Mouse (Mus musculus) kidney, adult 2 months (tissue): Measurements from ENCODE around the gene Minos1. TPM values are rescaled to one million over a fixed set of nuclear protein-coding genes. Genes with fewer than 3 reads are reported as not detected.

Experiments
- DNase-seq: peaks from one replicate; pipeline ENCODE4 v3.0.0; 2021
- H3K27ac ChIP-seq: fragments of 200-500 bp; 2 replicates; pipeline ENCODE4 v1.5.1; 2012; ENCODE audit warnings: low read depth, low read length, control low read depth, inconsistent platforms; ENCODE audit not compliant: insufficient read depth
- H3K27me3 ChIP-seq: fragments of 200-500 bp; replicated peaks from 2 replicates; pipeline ENCODE4 v1.6.1; 2012; ENCODE audit warnings: mild to moderate bottlenecking, moderate library complexity, low read length, inconsistent platforms; ENCODE audit not compliant: control insufficient read depth, insufficient read depth
- H3K36me3 ChIP-seq: fragments of 200-500 bp; 2 replicates; pipeline ENCODE4 v1.6.1; 2012; ENCODE audit warnings: mild to moderate bottlenecking, moderate library complexity, low read length, inconsistent platforms; ENCODE audit not compliant: control insufficient read depth, insufficient read depth
- H3K4me1 ChIP-seq: fragments of 200-500 bp; 2 replicates; pipeline ENCODE4 v1.6.1; 2011; ENCODE audit warnings: low read length; ENCODE audit not compliant: control insufficient read depth, insufficient read depth
- H3K4me3 ChIP-seq: fragments of 200-500 bp; 2 replicates; pipeline ENCODE4 v1.5.1; 2011; ENCODE audit warnings: mild to moderate bottlenecking, low read depth, low read length, control low read depth; ENCODE audit not compliant: insufficient read depth
- CTCF ChIP-seq: fragments of 200-500 bp; conservative IDR thresholded peaks from 2 replicates; pipeline ENCODE4 v1.5.1; 2011; ENCODE audit warnings: low read depth, mild to moderate bottlenecking, control low read depth, low read length, moderate library complexity, mixed read lengths; ENCODE audit not compliant: insufficient read depth, insufficient read length
- POLR2A ChIP-seq: fragments of 200-500 bp; IDR thresholded peaks from one replicate; pipeline ENCODE4 v1.6.1; 2011; ENCODE audit warnings: low read depth, low read length, control low read depth
- WGBS: fragments of 180-500 bp; shearing (Covaris S2); methylation state at CpG from one replicate; pipeline ENCODE4 v1.1.7; 2018; 5-methylcytosine and 5-hydroxymethylcytosine counted together
- polyA plus RNA-seq: library from polyadenylated mRNA; depleted of rRNA; stranded (reverse); fragments of >200 nt; gene quantifications from 2 replicates; pipeline ENCODE4 v1.2.3, GENCODE M21; 2012

The Minos1 gene
- polyA plus RNA-seq, 1 experiment = 157 TPM

GRCm38 (mm10) chr4:139129806-139130700 is 860 bp downstream of the Minos1 start:
- Histone ChIP-seq H3K27ac (peak overlapping the region; percentile 94), H3K36me3 (no peaks in the 10 kb centered on the region), H3K4me3 (peak overlapping the region; percentile 98), H3K4me1 (peaks cover 13% of the 10 kb centered on the region; the same call in 1 of the 2 replicates), H3K27me3 (no peaks in the 10 kb centered on the region)
- 2% methylated on average over 57 of the region's 57 CpGs for WGBS
- DNase-seq = peak; percentile 38
- TF ChIP-seq CTCF = no peak
- TF ChIP-seq POLR2A = no peak

DNA sequence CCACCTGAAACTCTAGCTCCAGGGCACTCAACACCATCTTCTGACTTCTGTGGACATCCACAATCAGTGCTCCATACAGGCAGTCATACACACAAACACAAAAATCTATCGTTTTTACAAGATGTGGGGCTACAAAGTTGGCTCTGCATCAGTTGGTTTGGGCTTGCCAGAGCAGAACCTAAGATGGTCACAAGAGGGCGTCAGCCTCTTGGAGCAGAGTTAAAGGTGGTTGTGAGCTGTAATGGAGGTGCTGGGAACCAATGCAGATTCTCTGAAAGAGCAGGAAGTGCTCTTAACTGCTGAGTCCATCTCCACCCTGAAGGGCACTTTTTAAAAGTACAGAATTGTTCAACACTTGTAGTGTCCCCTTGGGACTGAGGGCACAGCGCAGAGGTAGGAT is 4.4 kb downstream of the Minos1 start:
- DNase-seq = no peak
- Histone ChIP-seq H3K27ac (no peak overlapping the region), H3K27me3 (no peaks in the 10 kb centered on the region), H3K4me3 (no peak overlapping the region), H3K4me1 (peaks cover 16% of the 10 kb centered on the region; the same call in 1 of the 2 replicates), H3K36me3 (no peaks in the 10 kb centered on the region)
- WGBS = 88% methylated on average over 3 of the region's 3 CpGs
- TF ChIP-seq CTCF = no peak
- no peak for TF ChIP-seq POLR2A

DNA sequence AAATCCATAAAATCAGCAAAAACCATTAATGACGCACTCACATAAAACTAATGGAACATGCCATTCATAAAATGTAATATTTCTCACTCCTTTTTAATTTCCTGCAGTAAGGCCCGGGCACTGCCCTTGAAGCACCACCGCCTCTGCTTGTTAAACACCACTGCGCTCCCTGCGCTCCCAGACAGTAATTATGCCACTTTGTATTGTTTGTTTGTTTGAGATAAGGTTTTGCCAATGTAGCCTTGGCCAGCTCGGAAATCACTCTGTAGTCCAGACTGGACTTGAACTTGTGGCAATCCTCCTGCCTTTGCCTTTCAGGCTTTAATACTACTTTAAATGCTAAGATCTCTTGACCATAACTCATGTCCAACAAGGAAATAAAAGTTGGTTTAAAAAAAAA is 6.0 kb downstream of the Minos1 start:
- Histone ChIP-seq H3K27ac (no peak overlapping the region), H3K36me3 (no peaks in the 10 kb centered on the region), H3K4me3 (no peak overlapping the region), H3K27me3 (no peaks in the 10 kb centered on the region), H3K4me1 (peaks cover 26% of the 10 kb centered on the region; the same call in 1 of the 2 replicates)
- WGBS = 70% methylated on average over 6 of the region's 6 CpGs
- DNase-seq = no peak
- TF ChIP-seq CTCF = no peak
- TF ChIP-seq POLR2A = no peak

GRCm38 (mm10) chr4:139122557-139122956 is 8.4 kb downstream of the Minos1 start:
- Histone ChIP-seq H3K4me3 (no peak overlapping the region), H3K4me1 (peaks cover 27% of the 10 kb centered on the region; the same call in 1 of the 2 replicates), H3K27me3 (no peaks in the 10 kb centered on the region), H3K36me3 (no peaks in the 10 kb centered on the region), H3K27ac (no peak overlapping the region)
- DNase-seq = no peak
- WGBS = 95% methylated on average over 4 of the region's 4 CpGs
- TF ChIP-seq CTCF (no peak), POLR2A (no peak)

GRCm38 (mm10) chr4:139120998-139121397 is 9.9 kb downstream of the Minos1 start:
- no peak overlapping the region for H3K4me3 ChIP-seq
- TF ChIP-seq CTCF (no peak), POLR2A (no peak)
- peaks cover 39% of the 10 kb centered on the region; the same call in 1 of the 2 replicates for H3K4me1 ChIP-seq
- no peaks in the 10 kb centered on the region for H3K27me3 ChIP-seq
- 43% methylated on average over 7 of the region's 7 CpGs for WGBS
- no peaks in the 10 kb centered on the region for H3K36me3 ChIP-seq
- peak overlapping the region; percentile 8; the same call in 1 of the 2 replicates for H3K27ac ChIP-seq
- no peak for DNase-seq

GRCm38 (mm10) chr4:139120281-139120814 is 10.6 kb downstream of the Minos1 start:
- 35% methylated on average over 4 of the region's 4 CpGs for WGBS
- TF ChIP-seq POLR2A (no peak), CTCF (no peak)
- no peak overlapping the region for H3K4me3 ChIP-seq
- H3K36me3 ChIP-seq = no peaks in the 10 kb centered on the region
- peaks cover 43% of the 10 kb centered on the region; the same call in 1 of the 2 replicates for H3K4me1 ChIP-seq
- no peak for DNase-seq
- H3K27me3 ChIP-seq = no peaks in the 10 kb centered on the region
- H3K27ac ChIP-seq = no peak overlapping the region

- H3K36me3 ChIP-seq = no peaks in the 10 kb centered on the region
- 46% methylated on average over 3 of the region's 3 CpGs for WGBS
- DNase-seq = peak; percentile 70
- peaks cover 63% of the 10 kb centered on the region for H3K4me1 ChIP-seq
- peak overlapping the region; percentile 51 for H3K27ac ChIP-seq
- no peak overlapping the region for H3K4me3 ChIP-seq
- TF ChIP-seq CTCF (no peak), POLR2A (no peak)
- no peaks in the 10 kb centered on the region for H3K27me3 ChIP-seq
Observed at GRCm38 (mm10) chr4:139116356-139117063, 14.4 kb downstream of the Minos1 start.
